ENCODE assay signal across 22 mouse cellular contexts in genomic region chr15:101375956-101376775, GRCm38 (mm10). TPM values are rescaled to one million over a fixed set of nuclear protein-coding genes. Genes with fewer than 3 reads are reported as not detected.
A peak's percentile ranks its signal among the peaks of the same experiment; 100 is the strongest.
DNase-seq lines count a peak whose midpoint lies in the region; ATAC-seq and TF ChIP-seq lines count a peak whose summit lies in the region.
"Had no signal": no experiment of that assay in that cellular context is flagged by ENCODE, and none has a peak within 500 bp of the region (broad histone marks: within the 10 kb centered on the region; RNA-seq: fewer than 3 reads in every experiment).

No protein-coding gene starts in this region.

- no peak overlapping the region for H3K9ac ChIP-seq in lung, embryonic 14.5 days
- H3K9ac ChIP-seq: liver, embryonic 13.5 days; midbrain, embryonic 13.5 days; stomach, embryonic 15.5 days had no signal

- WGBS in kidney, adult 2 months = 74% methylated on average over 6 of the region's 6 CpGs
- 77% methylated on average over 6 of the region's 6 CpGs for WGBS in lung, embryonic 14.5 days

- peaks cover 29% of the 10 kb centered on the region for H3K4me1 ChIP-seq in kidney, adult 2 months (ENCODE audit: control insufficient read depth, insufficient read depth, low read length)
- H3K4me1 ChIP-seq in lung, embryonic 14.5 days (ENCODE audit: insufficient read depth) = peaks cover 4% of the 10 kb centered on the region; the same call in 1 of the 2 replicates
- H3K4me1 ChIP-seq: midbrain, embryonic 13.5 days had no signal

- no peak overlapping the region for H3K4me3 ChIP-seq in kidney, adult 2 months (ENCODE audit: insufficient read depth, low read depth, low read length)
- H3K4me3 ChIP-seq in lung, embryonic 14.5 days (ENCODE audit: low read depth, low read length) = no peak overlapping the region
- H3K4me3 ChIP-seq: erythroblast, embryonic 14.5 days; limb, embryonic 10.5 days; liver, embryonic 13.5 days; midbrain, embryonic 13.5 days; stomach, embryonic 15.5 days had no signal

- no peak for DNase-seq in kidney, adult 2 months
- DNase-seq in kidney, adult 8-10 months = no peak
- no peak for DNase-seq in lung, embryonic 14.5 days
- DNase-seq in lung, adult 18-20 months = no peak
- peak; percentile 70 to 74 for DNase-seq in cerebellum, adult 18-20 months
- peak; percentile 71 to 74 for DNase-seq in cerebellum, postnatal 36 days
- no peak for DNase-seq in adrenal gland, postnatal 25 days
- no peak for DNase-seq in right cerebral cortex, postnatal 14 days
- DNase-seq: adrenal gland, adult 2 months; gastrocnemius, postnatal 25 days; liver, embryonic 13.5 days; lung, postnatal 36 days; right cerebral cortex, adult 18-20 months; spleen, adult 18-20 months; thymus, postnatal 14 days had no signal

- TF ChIP-seq CTCF in kidney, adult 2 months (conservative IDR thresholded peaks at IDR 0.05; ENCODE audit: insufficient read depth, insufficient read length, low read depth, low read length) = no peak
- no peak for TF ChIP-seq CTCF in lung, embryonic 14.5 days (IDR thresholded peaks at IDR 0.05; ENCODE audit: low read depth)

- H3K4me2 ChIP-seq in lung, embryonic 14.5 days = no peak overlapping the region
- H3K4me2 ChIP-seq: liver, embryonic 13.5 days; midbrain, embryonic 13.5 days; stomach, embryonic 15.5 days had no signal

- H3K27me3 ChIP-seq in kidney, adult 2 months (replicated peaks; ENCODE audit: control insufficient read depth, insufficient read depth, low read length) = no peaks in the 10 kb centered on the region
- no peaks in the 10 kb centered on the region for H3K27me3 ChIP-seq in lung, embryonic 14.5 days (ENCODE audit: insufficient read depth, low read length)
- H3K27me3 ChIP-seq: liver, embryonic 13.5 days; midbrain, embryonic 13.5 days; stomach, embryonic 15.5 days had no signal

- no peaks in the 10 kb centered on the region for H3K9me3 ChIP-seq in lung, embryonic 14.5 days (ENCODE audit: low read depth, low read length)
- H3K9me3 ChIP-seq: limb, embryonic 10.5 days; liver, embryonic 13.5 days; midbrain, embryonic 13.5 days; stomach, embryonic 15.5 days had no signal

- H3K36me3 ChIP-seq in kidney, adult 2 months (ENCODE audit: control insufficient read depth, insufficient read depth, low read length) = no peaks in the 10 kb centered on the region
- H3K36me3 ChIP-seq in lung, embryonic 14.5 days (ENCODE audit: insufficient read depth) = no peaks in the 10 kb centered on the region
- H3K36me3 ChIP-seq: limb, embryonic 10.5 days; liver, embryonic 13.5 days; midbrain, embryonic 13.5 days; stomach, embryonic 15.5 days had no signal

- no peak for ATAC-seq in lung, embryonic 14.5 days (ENCODE audit: insufficient read depth)
- ATAC-seq: intestine, postnatal 0 days; midbrain, embryonic 13.5 days had no signal

- TF ChIP-seq POLR2A in kidney, adult 2 months (IDR thresholded peaks at IDR 0.05; ENCODE audit: low read depth, low read length) = no peak

- H3K27ac ChIP-seq in kidney, adult 2 months (ENCODE audit: insufficient read depth, low read depth, low read length) = peak overlapping the region; percentile 21; the same call in 1 of the 2 replicates
- peak overlapping the region; percentile 13; the same call in 1 of the 2 replicates for H3K27ac ChIP-seq in lung, embryonic 14.5 days (ENCODE audit: low read depth)
- H3K27ac ChIP-seq: liver, embryonic 13.5 days; midbrain, embryonic 13.5 days; stomach, embryonic 15.5 days had no signal

RNA-seq across cellular contexts. Expression of gene Krt80, which starts 6.2 kb away (rescaled TPM):
- 14.2 and 14.7 TPM in 2 replicates for polyA plus RNA-seq in kidney, adult 2 months (2012; rRNA removed)
- polyA plus RNA-seq in lung, embryonic 14.5 days (2014; fragmentation: Nextera tagmentation; extraction: Ambion mirVana) = 1.5 and 2.2 TPM in 2 replicates
- 1.0 and 1.3 TPM in 2 replicates for total RNA-seq in adrenal gland, postnatal 25 days (2021)
- total RNA-seq: MEL had no signal
- polyA plus RNA-seq: erythroblast, embryonic 14.5 days had no signal

RNA-seq across cellular contexts. Expression of gene Krt7, which starts 34.7 kb away (rescaled TPM):
- 50.9 and 57.3 TPM in 2 replicates for polyA plus RNA-seq in kidney, adult 2 months (2012; rRNA removed)
- polyA plus RNA-seq in lung, embryonic 14.5 days (2014; fragmentation: Nextera tagmentation; extraction: Ambion mirVana) = 108 and 114 TPM in 2 replicates
- total RNA-seq in adrenal gland, postnatal 25 days (2021) = 0.67 and 0.76 TPM in 2 replicates
- total RNA-seq: gastrocnemius, postnatal 25 days; left cerebral cortex, adult 18-20 months had no signal
- polyA plus RNA-seq: erythroblast, embryonic 14.5 days had no signal

Comparison
In these comparisons a context has a peak if more than half of its experiments do, and no peak if none do; other contexts are left out.
1. DNase-seq: peak in cerebellum, adult 18-20 months (2 of 2) and cerebellum, postnatal 36 days (2 of 2); none in kidney, adult 2 months (single experiment), kidney, adult 8-10 months (0 of 2), lung, embryonic 14.5 days (single experiment), lung, adult 18-20 months (0 of 2), adrenal gland, postnatal 25 days (single experiment) and right cerebral cortex, postnatal 14 days (single experiment).